Mouse (Mus musculus): ENCODE data around the gene Pex11b.
"Not testable (repeated sequence)": the region's sequence is repeated elsewhere in the genome, so short reads cannot be mapped to it uniquely, and the experiment has no call there.

Pex11b gene

GRCm38 (mm10) chr3:96634928-96635879 is at the start of gene Pex11b, which contains the start of gene Gm42957:
Gene Pex11b, plus strand, starts transcription at chr3:96635376.
Gene Gm42957, plus strand, starts transcription at chr3:96635474.
- DNase-seq (ENCODE audit: low spot score) = peak; percentile 81

DNA sequence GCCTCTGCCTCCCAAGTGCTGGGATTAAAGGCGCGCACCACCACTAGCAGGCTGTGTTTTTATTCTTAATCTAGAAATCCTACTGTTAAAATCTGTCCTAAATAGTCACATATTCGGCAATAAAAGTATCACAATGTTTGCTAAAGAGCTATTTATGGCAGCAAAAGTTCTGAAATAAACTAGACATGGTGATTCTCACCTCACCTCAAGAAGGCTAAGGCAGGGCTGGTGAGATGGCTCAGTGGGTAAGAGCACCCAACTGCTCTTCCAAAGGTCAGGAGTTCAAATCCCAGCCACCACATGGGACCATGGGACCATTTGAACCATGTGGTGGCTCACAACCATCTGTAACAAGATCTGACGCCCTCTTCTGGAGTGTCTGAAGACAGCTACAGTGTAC is 44.5 kb upstream of the Pex11b start:
- no peak for DNase-seq (ENCODE audit: low spot score)

GRCm38 (mm10) chr3:96593374-96593773 is 41.8 kb upstream of the Pex11b start:
- peak; percentile 57 for DNase-seq (ENCODE audit: low spot score)

GRCm38 (mm10) chr3:96593790-96594560 is 41.2 kb upstream of the Pex11b start, which contains the start of gene Polr3gl:
Gene Polr3gl, minus strand, starts transcription at chr3:96594181.
- peak; percentile 96 for DNase-seq (ENCODE audit: low spot score)

DNA sequence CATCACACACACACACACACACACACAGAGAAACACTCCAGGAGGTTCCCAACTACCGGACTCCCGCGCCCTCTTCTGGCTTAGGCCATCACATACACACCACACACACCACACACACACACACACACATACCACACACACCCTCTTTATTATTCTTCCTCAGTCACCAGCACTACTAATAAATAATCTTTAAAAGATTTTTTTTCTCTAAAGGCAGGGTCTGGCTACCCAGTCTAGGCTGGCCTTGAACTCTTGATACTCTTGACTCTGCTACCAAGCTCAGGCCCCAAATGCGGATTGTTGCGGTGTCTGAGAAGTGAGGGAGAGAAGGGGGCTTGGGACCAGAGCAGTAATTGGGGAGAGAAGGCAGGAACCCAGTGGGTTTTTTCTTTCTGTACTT is 40.3 kb upstream of the Pex11b start:
- no peak for DNase-seq (ENCODE audit: low spot score)

GRCm38 (mm10) chr3:96595661-96596060 is 39.5 kb upstream of the Pex11b start:
- no peak for DNase-seq (ENCODE audit: low spot score)

DNA sequence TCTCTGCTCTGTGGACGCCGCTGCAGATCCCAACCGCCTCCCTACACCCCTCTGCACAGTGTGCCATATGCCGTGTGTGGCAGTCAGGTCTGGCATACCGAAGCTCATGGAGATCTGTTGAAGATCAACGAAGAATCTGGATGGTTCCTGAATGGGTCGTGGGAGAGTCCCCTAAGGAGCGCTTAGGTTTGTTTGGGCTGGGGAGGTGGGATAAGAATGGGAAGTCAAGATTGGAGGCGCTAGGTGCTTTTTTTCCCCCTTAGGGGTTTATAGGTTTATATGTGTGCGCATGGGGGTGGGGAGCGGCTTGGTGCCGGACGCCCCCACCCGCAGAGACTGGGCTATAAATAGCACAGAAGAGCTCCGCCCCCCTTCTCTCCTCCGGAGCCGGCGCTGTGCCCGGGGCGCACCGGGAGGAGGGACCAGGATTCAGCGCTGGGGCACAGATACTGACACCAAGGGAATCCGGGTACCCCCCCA is 38.9 kb upstream of the Pex11b start, which contains the start of gene Ankrd34a:
TSS of gene Ankrd34a (plus strand) at position 409 of the 480 bp plus-strand sequence.
- DNase-seq (ENCODE audit: low spot score) = no peak

DNA sequence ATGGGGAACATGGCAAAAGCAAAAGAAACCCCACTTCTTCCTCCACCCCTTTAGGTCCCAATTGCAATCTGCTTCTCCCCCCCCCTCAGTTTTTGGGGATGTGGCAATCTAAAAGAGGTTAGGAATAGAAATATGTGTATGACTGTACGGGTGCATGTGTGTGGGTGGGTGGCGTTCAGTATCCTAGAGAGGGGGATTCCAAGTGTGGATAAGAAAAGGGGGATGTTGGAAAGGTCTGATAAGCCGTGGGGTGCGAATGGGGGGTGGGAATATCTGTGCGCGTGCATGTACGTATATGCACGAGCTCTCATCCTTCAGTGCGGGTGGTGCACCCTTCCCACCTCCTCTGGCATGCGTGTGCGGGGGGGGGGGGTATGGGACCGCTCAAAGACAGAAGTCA is 38.3 kb upstream of the Pex11b start:
- DNase-seq (ENCODE audit: low spot score) = no peak

DNA sequence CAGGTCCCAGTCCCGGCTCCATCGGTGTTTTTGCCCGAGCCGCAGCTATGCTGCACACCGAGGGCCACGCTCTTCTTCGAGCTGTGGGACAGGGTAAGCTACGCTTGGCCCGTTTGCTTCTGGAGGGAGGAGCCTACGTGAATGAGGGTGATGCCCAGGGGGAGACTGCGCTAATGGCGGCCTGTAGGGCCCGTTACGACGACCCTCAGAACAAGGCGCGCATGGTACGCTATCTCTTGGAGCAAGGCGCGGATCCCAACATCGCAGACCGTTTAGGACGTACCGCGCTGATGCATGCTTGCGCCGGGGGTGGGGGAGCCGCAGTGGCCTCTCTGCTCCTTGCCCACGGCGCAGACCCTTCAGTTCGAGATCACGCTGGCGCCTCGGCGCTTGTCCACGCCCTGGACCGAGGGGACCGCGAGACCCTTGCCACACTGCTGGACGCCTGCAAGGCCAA is 37.7 kb upstream of the Pex11b start:
- peak; percentile 69 for DNase-seq (ENCODE audit: low spot score)

- DNase-seq (ENCODE audit: low spot score) = peak; percentile 79
Observed at GRCm38 (mm10) chr3:96598156-96599068, 36.8 kb upstream of the Pex11b start.

DNA sequence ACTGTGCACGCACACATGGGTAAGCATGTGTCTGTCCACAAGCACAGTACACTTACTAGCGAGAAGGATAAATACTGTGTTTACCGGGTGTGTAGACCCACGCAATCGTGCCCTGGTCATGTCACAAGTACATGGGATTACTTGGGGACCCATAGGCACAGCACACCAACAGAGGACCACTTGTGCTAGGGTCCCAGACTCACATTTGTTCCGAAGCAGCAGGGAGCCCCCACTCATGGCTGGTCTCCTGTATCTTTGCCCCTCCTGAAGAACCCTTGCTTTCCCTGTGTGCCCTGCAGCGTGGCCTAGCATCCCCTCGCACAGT is 36.1 kb upstream of the Pex11b start:
- DNase-seq (ENCODE audit: low spot score) = no peak

DNA sequence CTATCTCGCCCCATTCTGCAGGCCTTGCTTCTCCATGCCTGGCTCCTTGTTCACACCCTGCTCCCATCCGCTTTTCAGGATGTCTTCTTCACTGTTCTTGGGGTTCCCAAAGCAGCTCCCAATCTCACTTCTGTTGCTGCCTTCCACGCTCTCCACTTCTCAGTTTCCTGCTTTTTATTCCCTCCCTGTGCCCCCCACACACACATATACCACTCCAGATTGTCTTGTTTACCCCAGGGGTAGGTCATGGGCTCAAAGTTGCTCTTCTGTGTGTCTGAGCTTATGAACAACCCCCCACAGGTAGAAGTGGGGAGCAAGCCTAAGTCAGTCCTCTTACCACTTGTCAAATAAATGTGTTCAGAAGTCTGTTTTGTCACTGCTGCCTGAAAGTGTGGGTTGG is 35.8 kb upstream of the Pex11b start:
- DNase-seq (ENCODE audit: low spot score) = no peak

- DNase-seq (ENCODE audit: low spot score) = peak; percentile 98
Observed at GRCm38 (mm10) chr3:96600639-96601250, 34.4 kb upstream of the Pex11b start, which contains the start of gene Lix1l. Gene Lix1l, plus strand, starts transcription at chr3:96601149.

DNA sequence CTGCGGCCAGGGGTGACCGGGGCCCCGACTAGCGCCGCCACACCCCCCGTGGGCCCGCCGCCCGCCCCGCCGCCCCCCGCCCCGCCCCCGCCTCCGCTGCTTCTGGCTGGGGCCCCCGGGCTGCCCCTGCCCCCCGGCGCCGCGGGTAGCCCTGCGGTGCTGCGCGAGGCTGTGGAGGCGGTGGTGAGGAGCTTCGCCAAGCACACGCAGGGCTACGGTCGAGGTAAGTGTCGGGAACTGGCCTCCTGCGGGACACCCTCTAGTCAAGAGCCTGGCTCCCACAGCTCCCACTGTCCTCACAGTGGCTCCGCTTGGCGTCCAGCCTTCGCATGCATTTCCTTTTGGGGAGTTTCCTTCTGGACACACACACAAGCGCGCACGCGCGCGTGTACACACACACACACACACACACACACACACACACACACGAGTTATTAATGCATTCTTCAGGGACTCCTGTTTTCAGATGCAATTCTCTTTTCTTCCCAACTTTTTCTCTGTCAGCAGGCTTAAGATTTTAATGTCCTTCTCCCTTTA is 33.9 kb upstream of the Pex11b start:
- peak; percentile 76 for DNase-seq (ENCODE audit: low spot score)

GRCm38 (mm10) chr3:96601941-96602703 is 33.1 kb upstream of the Pex11b start:
- DNase-seq (ENCODE audit: low spot score) = peak; percentile 26

- no peak for DNase-seq (ENCODE audit: low spot score)
Observed at GRCm38 (mm10) chr3:96602704-96603084, 32.5 kb upstream of the Pex11b start.

DNA sequence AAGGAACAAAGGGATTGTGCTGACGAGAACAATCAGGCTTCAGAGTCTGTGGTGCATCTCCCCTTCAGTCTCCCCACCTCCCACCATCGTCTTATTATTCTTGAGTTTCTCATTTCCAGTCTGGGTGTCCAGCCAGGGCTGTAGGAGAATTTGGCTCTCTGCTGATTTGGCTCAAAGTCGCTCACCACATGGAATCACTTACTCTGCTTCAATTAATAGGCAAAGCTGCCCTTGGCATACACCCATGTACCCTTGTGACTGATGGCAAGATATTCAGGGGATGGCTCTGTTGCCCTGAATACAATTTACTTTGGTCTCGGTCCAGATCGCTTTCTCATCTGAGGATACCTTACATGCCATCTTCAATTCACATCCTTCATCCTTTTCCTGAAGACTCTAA is 31.9 kb upstream of the Pex11b start:
- DNase-seq (ENCODE audit: low spot score) = no peak

DNA sequence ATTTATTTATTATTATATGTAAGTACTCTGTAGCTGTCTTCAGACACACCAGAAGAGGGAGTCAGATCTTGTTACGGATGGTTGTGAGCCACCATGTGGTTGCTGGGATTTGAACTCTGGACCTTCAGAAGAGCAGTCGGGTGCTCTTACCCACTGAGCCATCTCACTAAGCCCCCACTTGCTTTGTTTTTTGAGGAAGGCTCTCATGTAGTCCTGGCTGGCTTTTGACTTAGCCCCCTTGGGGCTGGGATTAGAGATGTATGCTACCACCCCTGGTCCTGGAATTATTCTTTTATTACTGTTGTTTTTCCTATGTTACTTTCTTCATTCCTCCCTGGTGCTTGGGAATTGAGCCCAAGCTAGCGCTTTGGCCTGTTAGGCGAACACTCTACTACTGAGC is 29.2 kb upstream of the Pex11b start:
- DNase-seq (ENCODE audit: low spot score) = not testable (repeated sequence)

DNA sequence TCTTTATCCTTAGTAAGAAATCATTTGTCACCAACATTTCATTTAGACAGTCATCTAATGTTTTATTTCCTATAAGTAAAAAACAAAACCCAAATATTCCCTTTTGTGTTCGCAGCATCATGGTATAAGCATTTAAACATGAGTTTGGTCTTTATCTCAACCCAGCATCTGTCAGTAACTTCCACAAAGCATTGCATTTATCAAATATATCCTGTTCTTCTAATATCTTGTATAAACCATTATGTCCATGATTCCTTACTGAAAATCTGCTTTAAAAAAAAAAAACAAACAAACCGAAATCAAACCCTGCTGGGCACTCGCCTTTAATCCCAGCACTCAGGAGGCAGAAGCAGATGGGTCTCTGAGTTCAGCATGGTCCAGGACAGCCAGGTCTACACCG is 28.6 kb upstream of the Pex11b start:
- no peak for DNase-seq (ENCODE audit: low spot score)

- DNase-seq (ENCODE audit: low spot score) = no peak
Observed at GRCm38 (mm10) chr3:96617941-96618340, 17.2 kb upstream of the Pex11b start.
